Mouse (Mus musculus): Measurements from ENCODE around the gene Tmem120b. TPM values are rescaled to one million over a fixed set of nuclear protein-coding genes. Genes with fewer than 3 reads are reported as not detected.

The Tmem120b gene
- polyA plus RNA-seq, 1 experiment from 2014 or later: 19.8 TPM

- Histone ChIP-seq H3K4me1 (ENCODE audit: control insufficient read depth, insufficient read depth, low read depth, low read length) (peaks cover 36% of the 10 kb centered on the region), H3K9me3 (ENCODE audit: control insufficient read depth, low read length) (no peaks in the 10 kb centered on the region), H3K4me2 (ENCODE audit: low read length) (no peak overlapping the region), H3K36me3 (ENCODE audit: control insufficient read depth, insufficient read depth, low read length) (peaks cover 43% of the 10 kb centered on the region), H3K27me3 (replicated peaks; ENCODE audit: control insufficient read depth, insufficient read depth, low read length) (no peaks in the 10 kb centered on the region), H3K4me3 (ENCODE audit: low read length) (no peak overlapping the region), H3K9ac (ENCODE audit: low read depth, low read length) (no peak overlapping the region), H3K27ac (ENCODE audit: low read depth, low read length) (no peak overlapping the region)
- no peak for ATAC-seq
- WGBS: 94% methylated on average over 1 of the region's 1 CpGs
Observed at GRCm38 (mm10) chr5:123152901-123153300, 84.7 kb downstream of the Tmem120b start.

GRCm38 (mm10) chr5:123155425-123155824 lies 87.2 kb downstream of the Tmem120b start:
- WGBS: 64% methylated on average over 7 of the region's 7 CpGs
- Histone ChIP-seq H3K27me3 (replicated peaks; ENCODE audit: control insufficient read depth, insufficient read depth, low read length) (no peaks in the 10 kb centered on the region), H3K4me2 (ENCODE audit: low read length) (no peak overlapping the region), H3K4me1 (ENCODE audit: control insufficient read depth, insufficient read depth, low read depth, low read length) (peaks cover 13% of the 10 kb centered on the region), H3K9ac (ENCODE audit: low read depth, low read length) (no peak overlapping the region), H3K9me3 (ENCODE audit: control insufficient read depth, low read length) (no peaks in the 10 kb centered on the region), H3K27ac (ENCODE audit: low read depth, low read length) (no peak overlapping the region), H3K4me3 (ENCODE audit: low read length) (no peak overlapping the region), H3K36me3 (ENCODE audit: control insufficient read depth, insufficient read depth, low read length) (peaks cover 52% of the 10 kb centered on the region)
- ATAC-seq: no peak

- H3K4me3 ChIP-seq (ENCODE audit: low read length): no peak overlapping the region
- ATAC-seq: no peak
- 86% methylated on average over 12 of the region's 12 CpGs for WGBS
Observed at GRCm38 (mm10) chr5:123156763-123157162, 88.5 kb downstream of the Tmem120b start.

GRCm38 (mm10) chr5:123157972-123158371 lies 89.8 kb downstream of the Tmem120b start:
- Histone ChIP-seq H3K27ac (ENCODE audit: low read depth, low read length) (no peak overlapping the region), H3K27me3 (replicated peaks; ENCODE audit: control insufficient read depth, insufficient read depth, low read length) (no peaks in the 10 kb centered on the region), H3K4me2 (ENCODE audit: low read length) (no peak overlapping the region), H3K36me3 (ENCODE audit: control insufficient read depth, insufficient read depth, low read length) (peaks cover 52% of the 10 kb centered on the region), H3K9me3 (ENCODE audit: control insufficient read depth, low read length) (no peaks in the 10 kb centered on the region), H3K9ac (ENCODE audit: low read depth, low read length) (no peak overlapping the region), H3K4me3 (ENCODE audit: low read length) (no peak overlapping the region), H3K4me1 (ENCODE audit: control insufficient read depth, insufficient read depth, low read depth, low read length) (no peaks in the 10 kb centered on the region)
- no peak for ATAC-seq
- 86% methylated on average over 4 of the region's 4 CpGs for WGBS

More at GRCm38 (mm10) chr5:123156763-123157162, 88.5 kb downstream of the Tmem120b start:
- Histone ChIP-seq H3K36me3 (ENCODE audit: control insufficient read depth, insufficient read depth, low read length) (peaks cover 62% of the 10 kb centered on the region), H3K27me3 (replicated peaks; ENCODE audit: control insufficient read depth, insufficient read depth, low read length) (no peaks in the 10 kb centered on the region), H3K4me1 (ENCODE audit: control insufficient read depth, insufficient read depth, low read depth, low read length) (no peaks in the 10 kb centered on the region), H3K9ac (ENCODE audit: low read depth, low read length) (no peak overlapping the region), H3K4me2 (ENCODE audit: low read length) (no peak overlapping the region), H3K9me3 (ENCODE audit: control insufficient read depth, low read length) (no peaks in the 10 kb centered on the region), H3K27ac (ENCODE audit: low read depth, low read length) (no peak overlapping the region)

- 88% methylated on average over 4 of the region's 4 CpGs for WGBS
- H3K27ac ChIP-seq (ENCODE audit: low read depth, low read length): no peak overlapping the region
Observed at GRCm38 (mm10) chr5:123159446-123159845, 91.2 kb downstream of the Tmem120b start.

GRCm38 (mm10) chr5:123159866-123160265 lies 91.7 kb downstream of the Tmem120b start:
- no peaks in the 10 kb centered on the region for H3K9me3 ChIP-seq (ENCODE audit: control insufficient read depth, low read length)
- no peak overlapping the region for H3K4me2 ChIP-seq (ENCODE audit: low read length)
- H3K36me3 ChIP-seq (ENCODE audit: control insufficient read depth, insufficient read depth, low read length): peaks cover 54% of the 10 kb centered on the region
- WGBS: 96% methylated on average over 13 of the region's 15 CpGs
- ATAC-seq: no peak
- H3K27ac ChIP-seq (ENCODE audit: low read depth, low read length): no peak overlapping the region
- no peaks in the 10 kb centered on the region for H3K27me3 ChIP-seq (replicated peaks; ENCODE audit: control insufficient read depth, insufficient read depth, low read length)
- no peaks in the 10 kb centered on the region for H3K4me1 ChIP-seq (ENCODE audit: control insufficient read depth, insufficient read depth, low read depth, low read length)
- H3K9ac ChIP-seq (ENCODE audit: low read depth, low read length): no peak overlapping the region
- no peak overlapping the region for H3K4me3 ChIP-seq (ENCODE audit: low read length)

More at GRCm38 (mm10) chr5:123159446-123159845, 91.2 kb downstream of the Tmem120b start:
- Histone ChIP-seq H3K36me3 (ENCODE audit: control insufficient read depth, insufficient read depth, low read length) (peaks cover 56% of the 10 kb centered on the region), H3K9ac (ENCODE audit: low read depth, low read length) (no peak overlapping the region), H3K4me3 (ENCODE audit: low read length) (no peak overlapping the region), H3K4me2 (ENCODE audit: low read length) (no peak overlapping the region), H3K4me1 (ENCODE audit: control insufficient read depth, insufficient read depth, low read depth, low read length) (no peaks in the 10 kb centered on the region), H3K27me3 (replicated peaks; ENCODE audit: control insufficient read depth, insufficient read depth, low read length) (no peaks in the 10 kb centered on the region), H3K9me3 (ENCODE audit: control insufficient read depth, low read length) (no peaks in the 10 kb centered on the region)
- ATAC-seq: no peak

- peaks cover 54% of the 10 kb centered on the region for H3K36me3 ChIP-seq (ENCODE audit: control insufficient read depth, insufficient read depth, low read length)
- no peaks in the 10 kb centered on the region for H3K9me3 ChIP-seq (ENCODE audit: control insufficient read depth, low read length)
- H3K4me2 ChIP-seq (ENCODE audit: low read length): no peak overlapping the region
- no peak overlapping the region for H3K9ac ChIP-seq (ENCODE audit: low read depth, low read length)
- H3K4me3 ChIP-seq (ENCODE audit: low read length): no peak overlapping the region
- no peaks in the 10 kb centered on the region for H3K27me3 ChIP-seq (replicated peaks; ENCODE audit: control insufficient read depth, insufficient read depth, low read length)
- no peak overlapping the region for H3K27ac ChIP-seq (ENCODE audit: low read depth, low read length)
- no peaks in the 10 kb centered on the region for H3K4me1 ChIP-seq (ENCODE audit: control insufficient read depth, insufficient read depth, low read depth, low read length)
- no peak for ATAC-seq
- WGBS: 90% methylated on average over 15 of the region's 15 CpGs
Observed at GRCm38 (mm10) chr5:123160341-123160740, 92.1 kb downstream of the Tmem120b start.

GRCm38 (mm10) chr5:123162942-123163341 lies 94.7 kb downstream of the Tmem120b start:
- no peak overlapping the region for H3K4me2 ChIP-seq (ENCODE audit: low read length)
- H3K27me3 ChIP-seq (replicated peaks; ENCODE audit: control insufficient read depth, insufficient read depth, low read length): no peaks in the 10 kb centered on the region
- 80% methylated on average over 9 of the region's 9 CpGs for WGBS
- no peaks in the 10 kb centered on the region for H3K9me3 ChIP-seq (ENCODE audit: control insufficient read depth, low read length)
- no peak overlapping the region for H3K4me3 ChIP-seq (ENCODE audit: low read length)
- H3K9ac ChIP-seq (ENCODE audit: low read depth, low read length): no peak overlapping the region
- H3K36me3 ChIP-seq (ENCODE audit: control insufficient read depth, insufficient read depth, low read length): peaks cover 55% of the 10 kb centered on the region
- no peak for ATAC-seq
- no peaks in the 10 kb centered on the region for H3K4me1 ChIP-seq (ENCODE audit: control insufficient read depth, insufficient read depth, low read depth, low read length)
- no peak overlapping the region for H3K27ac ChIP-seq (ENCODE audit: low read depth, low read length)

GRCm38 (mm10) chr5:123166437-123166836 lies 98.2 kb downstream of the Tmem120b start:
- Histone ChIP-seq H3K4me3 (ENCODE audit: low read length) (no peak overlapping the region), H3K4me1 (ENCODE audit: control insufficient read depth, insufficient read depth, low read depth, low read length) (no peaks in the 10 kb centered on the region), H3K4me2 (ENCODE audit: low read length) (no peak overlapping the region), H3K27ac (ENCODE audit: low read depth, low read length) (no peak overlapping the region), H3K27me3 (replicated peaks; ENCODE audit: control insufficient read depth, insufficient read depth, low read length) (no peaks in the 10 kb centered on the region), H3K9ac (ENCODE audit: low read depth, low read length) (no peak overlapping the region), H3K36me3 (ENCODE audit: control insufficient read depth, insufficient read depth, low read length) (peaks cover 32% of the 10 kb centered on the region), H3K9me3 (ENCODE audit: control insufficient read depth, low read length) (no peaks in the 10 kb centered on the region)
- ATAC-seq: no peak
- WGBS: 88% methylated on average over 10 of the region's 10 CpGs

All from hindbrain, embryonic 16.5 days (tissue).